Mouse (Mus musculus): ENCODE results near the gene Ltbp1. TPM values are rescaled to one million over a fixed set of nuclear protein-coding genes. Genes with fewer than 3 reads are reported as not detected.
A peak's percentile ranks its signal among the peaks of the same experiment; 100 is the strongest.

The Ltbp1 gene
- total and polyA plus RNA-seq, 3 experiments: 2.3 to 6.4 (median 2.5) TPM

- no peaks in the 10 kb centered on the region for H3K36me3 ChIP-seq (replicated peaks in 1 of 2; ENCODE audit: control insufficient read depth in 1 of 2, insufficient read depth in 1 of 2, low read length in 1 of 2)
- H3K4me3 ChIP-seq (replicated peaks in 1 of 3; ENCODE audit: low read depth in 2 of 3, low read length in 2 of 3, poor library complexity in 1 of 3): no peak overlapping the region
- no peak overlapping the region for H3K27ac ChIP-seq (ENCODE audit: insufficient read depth, low read depth)
- no peak overlapping the region for H3K4me2 ChIP-seq (ENCODE audit: insufficient read depth, low read depth, poor library complexity, severe bottlenecking)
- no peaks in the 10 kb centered on the region for H3K79me2 ChIP-seq (replicated peaks; ENCODE audit: control insufficient read depth, extremely low read depth, insufficient read depth, poor library complexity, severe bottlenecking)
- H3K9ac ChIP-seq (ENCODE audit: insufficient read depth, low read depth): no peak overlapping the region
- H3K4me1 ChIP-seq (ENCODE audit: control insufficient read depth in 1 of 2, insufficient read depth in 2 of 2): peaks cover 8 to 26% of the 10 kb centered on the region in 2 experiments; a peak in 3 of 4 replicates
- in situ Hi-C loops (cut with MboI; ENCODE audit: low pct_ligation_motif_present, low pct_unique_long_range_greater_than_20kb, low sequenced_read_pairs) (no loop called here), dilution Hi-C loops (cut with MboI; ENCODE audit: extremely low pct_ligation_motif_present, extremely low pct_unique_long_range_greater_than_20kb, low sequenced_read_pairs) (no loop called here)
- TF ChIP-seq ZNF384 (IDR thresholded peaks at IDR 0.05; ENCODE audit: low read depth, low read length) (no peak), UBTF (IDR thresholded peaks at IDR 0.05; ENCODE audit: low read depth, low read length) (no peak), JUN (IDR thresholded peaks at IDR 0.05; ENCODE audit: insufficient read depth, low read depth, low read length) (no peak), ZMIZ1 (IDR thresholded peaks at IDR 0.05; ENCODE audit: low read depth, low read length) (no peak), IRF4 (IDR thresholded peaks at IDR 0.05; ENCODE audit: low read depth, low read length) (no peak), CTCF (conservative IDR thresholded peaks at IDR 0.05 in 1 of 2, IDR thresholded peaks at IDR 0.05 in 1 of 2; ENCODE audit: low read depth in 2 of 2, low read length in 2 of 2) (no peak), MAX (IDR thresholded peaks at IDR 0.05; ENCODE audit: low read length) (no peak), ZC3H11A (IDR thresholded peaks at IDR 0.05; ENCODE audit: low read depth, low read length) (no peak), TCF12 (IDR thresholded peaks at IDR 0.05; ENCODE audit: low read depth, low read length) (no peak), USF1 (IDR thresholded peaks at IDR 0.05; ENCODE audit: low read depth, low read length) (no peak), RAD21 (IDR thresholded peaks at IDR 0.05; ENCODE audit: low read depth, low read length) (no peak)
- DNase-seq (ENCODE audit: extremely low read depth): no peak
- no peaks in the 10 kb centered on the region for H3K9me3 ChIP-seq (replicated peaks; ENCODE audit: low read length)
- no peaks in the 10 kb centered on the region for H3K27me3 ChIP-seq (replicated peaks)
These were observed 330.3 kb downstream of the Ltbp1 start for GRCm38 (mm10) chr17:75335649-75336048.

- dilution Hi-C loops (cut with MboI; ENCODE audit: extremely low pct_ligation_motif_present, extremely low pct_unique_long_range_greater_than_20kb, low sequenced_read_pairs): no loop called here
- no peak for DNase-seq (ENCODE audit: extremely low read depth)
- TF ChIP-seq PAX5 (IDR thresholded peaks at IDR 0.05; ENCODE audit: low read length) (no peak), MAFK (IDR thresholded peaks at IDR 0.05; ENCODE audit: insufficient replicate concordance, low read length) (peak; percentile 95)
- Histone ChIP-seq H3K27me3 (replicated peaks) (no peaks in the 10 kb centered on the region), H3K9me3 (replicated peaks; ENCODE audit: low read length) (no peaks in the 10 kb centered on the region), H3K27ac (ENCODE audit: insufficient read depth, low read depth) (no peak overlapping the region), H3K9ac (ENCODE audit: insufficient read depth, low read depth) (no peak overlapping the region), H3K4me3 (replicated peaks in 1 of 3; ENCODE audit: low read depth in 2 of 3, low read length in 2 of 3, poor library complexity in 1 of 3) (no peak overlapping the region), H3K79me2 (replicated peaks; ENCODE audit: control insufficient read depth, extremely low read depth, insufficient read depth, poor library complexity, severe bottlenecking) (no peaks in the 10 kb centered on the region), H3K4me1 (ENCODE audit: control insufficient read depth in 1 of 2, insufficient read depth in 2 of 2) (no peaks in the 10 kb centered on the region), H3K36me3 (replicated peaks in 1 of 2; ENCODE audit: control insufficient read depth in 1 of 2, insufficient read depth in 1 of 2, low read length in 1 of 2) (no peaks in the 10 kb centered on the region), H3K4me2 (ENCODE audit: insufficient read depth, low read depth, poor library complexity, severe bottlenecking) (no peak overlapping the region)
- in situ Hi-C loops (cut with MboI; ENCODE audit: low pct_ligation_motif_present, low pct_unique_long_range_greater_than_20kb, low sequenced_read_pairs): no loop called here
These were observed 335.9 kb downstream of the Ltbp1 start for GRCm38 (mm10) chr17:75341227-75341626.

- no peak overlapping the region for H3K4me2 ChIP-seq (ENCODE audit: insufficient read depth, low read depth, poor library complexity, severe bottlenecking)
- TF ChIP-seq SIN3A (IDR thresholded peaks at IDR 0.05; ENCODE audit: low read length) (no peak), SMC3 (IDR thresholded peaks at IDR 0.05; ENCODE audit: low read depth, low read length) (no peak), E2F4 (IDR thresholded peaks at IDR 0.05; ENCODE audit: insufficient replicate concordance, low read depth, low read length) (no peak), ELF1 (IDR thresholded peaks at IDR 0.05; ENCODE audit: low read depth, low read length) (no peak), CHD1 (IDR thresholded peaks at IDR 0.05; ENCODE audit: low read depth, low read length) (no peak), CHD2 (IDR thresholded peaks at IDR 0.05; ENCODE audit: low read length) (no peak), MEF2A (IDR thresholded peaks at IDR 0.05; ENCODE audit: borderline replicate concordance, low read depth, low read length) (no peak), HCFC1 (IDR thresholded peaks at IDR 0.05; ENCODE audit: low read depth, low read length) (no peak), RCOR1 (conservative IDR thresholded peaks at IDR 0.05; ENCODE audit: low read depth, low read length) (no peak), POLR2AphosphoS2 (IDR thresholded peaks at IDR 0.05; ENCODE audit: low read depth, low read length) (no peak), MAFK (IDR thresholded peaks at IDR 0.05; ENCODE audit: insufficient replicate concordance, low read length) (no peak), MYC (IDR thresholded peaks at IDR 0.05; ENCODE audit: low read depth, low read length) (no peak), NELFE (IDR thresholded peaks at IDR 0.05; ENCODE audit: low read depth, low read length) (no peak), CTCF (conservative IDR thresholded peaks at IDR 0.05 in 1 of 2, IDR thresholded peaks at IDR 0.05 in 1 of 2; ENCODE audit: low read depth in 2 of 2, low read length in 2 of 2) (no peak), POLR2A (IDR thresholded peaks at IDR 0.05; ENCODE audit: low read depth, low read length) (no peak), UBTF (IDR thresholded peaks at IDR 0.05; ENCODE audit: low read depth, low read length) (no peak), ZKSCAN1 (IDR thresholded peaks at IDR 0.05; ENCODE audit: borderline replicate concordance, low read depth, low read length) (no peak)
- no peaks in the 10 kb centered on the region for H3K27me3 ChIP-seq (replicated peaks)
- no peak overlapping the region for H3K27ac ChIP-seq (ENCODE audit: insufficient read depth, low read depth)
- H3K4me1 ChIP-seq (ENCODE audit: control insufficient read depth in 1 of 2, insufficient read depth in 2 of 2): no peaks in the 10 kb centered on the region; a peak in 1 of 4 replicates
- in situ Hi-C loops (cut with MboI; ENCODE audit: low pct_ligation_motif_present, low pct_unique_long_range_greater_than_20kb, low sequenced_read_pairs) (no loop called here), dilution Hi-C loops (cut with MboI; ENCODE audit: extremely low pct_ligation_motif_present, extremely low pct_unique_long_range_greater_than_20kb, low sequenced_read_pairs) (no loop called here)
- H3K9me3 ChIP-seq (replicated peaks; ENCODE audit: low read length): peaks cover 3% of the 10 kb centered on the region
- DNase-seq (ENCODE audit: extremely low read depth): no peak
- no peaks in the 10 kb centered on the region for H3K36me3 ChIP-seq (replicated peaks in 1 of 2; ENCODE audit: control insufficient read depth in 1 of 2, insufficient read depth in 1 of 2, low read length in 1 of 2)
- no peak overlapping the region for H3K9ac ChIP-seq (ENCODE audit: insufficient read depth, low read depth)
- no peaks in the 10 kb centered on the region for H3K79me2 ChIP-seq (replicated peaks; ENCODE audit: control insufficient read depth, extremely low read depth, insufficient read depth, poor library complexity, severe bottlenecking)
- no peak overlapping the region for H3K4me3 ChIP-seq (replicated peaks in 1 of 3; ENCODE audit: low read depth in 2 of 3, low read length in 2 of 3, poor library complexity in 1 of 3)
These were observed 339.7 kb downstream of the Ltbp1 start for GRCm38 (mm10) chr17:75345116-75345515.

All from CH12.LX (cell line).